Mouse (Mus musculus): ENCODE results near the gene Olfr457.

GRCm38 (mm10) chr6:42419443-42419842, 56.7 kb downstream of the Olfr457 start:
- TF ChIP-seq CTCF (IDR thresholded peaks at IDR 0.05) = no peak
- no peak for TF ChIP-seq POLR2A (IDR thresholded peaks at IDR 0.05; ENCODE audit: insufficient read depth, low read depth, low read length)
- no peak for TF ChIP-seq EP300 (IDR thresholded peaks at IDR 0.05; ENCODE audit: insufficient read depth, low read depth, low read length)

Measured in heart, adult 2 months (tissue).